Mouse (Mus musculus) megakaryocyte, embryonic 14.5 days (primary cell): ENCODE results near the gene Zbtb34.

Source experiments
- FLI1 ChIP-seq: IDR thresholded peaks from 2 replicates; pipeline ENCODE4 v1.6.1; 2012; ENCODE audit warnings: low read length, inconsistent platforms, mixed read lengths
- GATA1 ChIP-seq: IDR thresholded peaks from 3 replicates; pipeline ENCODE4 v1.6.1; 2012; ENCODE audit warnings: mixed read lengths, low read length, inconsistent platforms, borderline replicate concordance

DNA sequence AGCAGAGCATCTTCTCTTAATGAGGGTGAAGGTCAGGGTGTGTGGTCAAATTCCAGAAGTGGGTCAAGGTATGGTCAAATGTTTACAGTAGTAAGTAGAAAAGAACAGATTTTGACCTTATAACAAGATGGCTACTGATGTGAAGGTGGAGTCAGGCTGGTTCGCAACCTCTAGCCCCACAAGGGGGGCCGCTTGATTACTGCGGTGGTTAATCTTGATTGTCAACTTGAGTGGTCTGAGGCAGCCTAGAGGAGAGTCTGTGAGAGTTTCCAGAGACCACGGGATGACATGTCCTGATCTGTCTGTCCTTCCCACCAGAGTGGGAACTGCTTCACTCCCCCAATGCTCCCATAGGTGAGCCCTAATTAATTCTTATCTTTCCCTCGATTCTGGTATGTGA is 30.6 kb downstream of the Zbtb34 start:
- TF ChIP-seq GATA1 (no peak), FLI1 (no peak)
